Mouse (Mus musculus): Measurements from ENCODE around the gene Acads. TPM values are rescaled to one million over a fixed set of nuclear protein-coding genes. Genes with fewer than 3 reads are reported as not detected.
"Not testable (repeated sequence)": the region's sequence is repeated elsewhere in the genome, so short reads cannot be mapped to it uniquely, and the experiment has no call there.

Gene Acads
- total RNA-seq, 4 experiments from 2014 or later: 8.1 to 11.7 (median 9.2) TPM

DNA sequence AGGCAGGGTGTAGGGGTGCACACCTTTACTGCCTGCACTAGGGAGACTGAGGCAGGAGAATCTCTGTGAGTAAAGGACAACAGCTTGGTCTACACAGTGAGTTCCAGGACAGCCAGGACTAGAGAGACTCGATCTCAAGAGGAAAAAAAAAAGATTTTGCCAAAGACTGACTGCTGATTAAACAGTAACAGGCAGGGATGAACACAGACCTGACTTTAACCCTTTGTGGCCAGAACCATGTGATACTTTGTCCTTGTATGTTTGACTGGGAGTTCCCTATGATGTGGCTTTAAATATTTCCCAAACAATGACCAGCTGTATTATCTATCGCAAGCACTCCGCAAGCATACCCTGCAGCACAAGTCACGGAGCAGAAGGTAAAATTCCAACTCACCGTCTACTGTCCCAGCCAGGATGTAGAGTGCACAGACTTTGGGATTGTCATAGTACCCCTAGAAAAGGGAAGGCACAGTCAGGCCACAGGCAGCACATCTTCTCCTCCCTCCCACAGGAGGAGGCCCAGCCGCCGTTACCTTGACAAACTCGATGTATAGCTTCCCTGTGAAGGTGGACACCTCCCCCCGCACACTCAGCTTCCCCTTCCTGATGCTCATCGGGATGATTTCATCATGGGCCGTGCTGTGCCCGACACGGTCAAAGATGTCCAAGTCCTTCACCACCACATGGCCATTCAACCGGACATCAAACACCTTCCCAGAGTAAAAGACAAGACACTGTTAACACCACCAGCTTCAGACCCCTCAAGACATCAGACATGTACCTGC is 30.7 kb upstream of the Acads start:
- DNase-seq (ENCODE audit: low spot score in 2 of 2): no peak

DNA sequence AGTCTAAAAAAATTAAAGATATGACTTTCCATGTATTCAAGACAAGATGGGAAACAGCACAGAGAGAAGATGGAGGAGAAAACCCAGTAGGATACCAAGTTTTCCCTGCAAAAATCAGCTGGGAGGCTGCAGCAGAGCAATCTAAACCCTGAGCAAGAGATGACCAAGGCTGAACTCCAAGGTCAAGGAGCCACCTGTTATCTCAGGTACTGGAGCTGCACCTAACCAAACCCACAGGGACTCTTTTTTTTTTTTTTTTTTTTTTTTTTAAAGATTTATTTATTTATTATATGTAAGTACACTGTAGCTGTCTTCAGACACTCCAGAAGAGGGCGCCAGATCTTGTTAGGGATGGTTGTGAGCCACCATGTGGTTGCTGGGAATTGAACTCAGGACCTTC is 29.7 kb upstream of the Acads start:
- not testable (repeated sequence) for DNase-seq (ENCODE audit: low spot score in 2 of 2)

GRCm38 (mm10) chr5:115148378-115148777 is 29.2 kb upstream of the Acads start:
- DNase-seq (ENCODE audit: low spot score in 2 of 2): no peak

DNA sequence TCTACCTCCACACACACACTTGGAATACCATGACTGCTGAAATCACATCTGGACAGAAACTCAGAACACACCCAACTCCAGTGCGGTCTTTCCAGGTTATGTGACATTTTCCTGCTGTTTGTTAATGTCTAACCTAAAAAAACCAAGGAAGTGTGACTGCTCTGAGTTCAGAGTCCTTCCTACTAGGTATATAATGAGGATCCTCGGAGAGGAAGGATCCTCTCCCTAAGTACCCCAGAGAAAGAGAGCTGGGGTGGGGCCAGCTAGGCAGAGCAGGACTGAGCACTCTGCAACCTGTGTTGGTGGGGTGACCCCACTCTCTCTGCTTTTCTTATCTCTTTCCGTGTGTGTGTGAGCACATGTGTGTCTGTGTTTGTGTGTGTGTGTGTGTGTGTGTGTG is 28.2 kb upstream of the Acads start:
- DNase-seq (ENCODE audit: low spot score in 2 of 2): no peak

GRCm38 (mm10) chr5:115146747-115147130 is 27.6 kb upstream of the Acads start:
- no peak for DNase-seq (ENCODE audit: low spot score in 2 of 2)

DNA sequence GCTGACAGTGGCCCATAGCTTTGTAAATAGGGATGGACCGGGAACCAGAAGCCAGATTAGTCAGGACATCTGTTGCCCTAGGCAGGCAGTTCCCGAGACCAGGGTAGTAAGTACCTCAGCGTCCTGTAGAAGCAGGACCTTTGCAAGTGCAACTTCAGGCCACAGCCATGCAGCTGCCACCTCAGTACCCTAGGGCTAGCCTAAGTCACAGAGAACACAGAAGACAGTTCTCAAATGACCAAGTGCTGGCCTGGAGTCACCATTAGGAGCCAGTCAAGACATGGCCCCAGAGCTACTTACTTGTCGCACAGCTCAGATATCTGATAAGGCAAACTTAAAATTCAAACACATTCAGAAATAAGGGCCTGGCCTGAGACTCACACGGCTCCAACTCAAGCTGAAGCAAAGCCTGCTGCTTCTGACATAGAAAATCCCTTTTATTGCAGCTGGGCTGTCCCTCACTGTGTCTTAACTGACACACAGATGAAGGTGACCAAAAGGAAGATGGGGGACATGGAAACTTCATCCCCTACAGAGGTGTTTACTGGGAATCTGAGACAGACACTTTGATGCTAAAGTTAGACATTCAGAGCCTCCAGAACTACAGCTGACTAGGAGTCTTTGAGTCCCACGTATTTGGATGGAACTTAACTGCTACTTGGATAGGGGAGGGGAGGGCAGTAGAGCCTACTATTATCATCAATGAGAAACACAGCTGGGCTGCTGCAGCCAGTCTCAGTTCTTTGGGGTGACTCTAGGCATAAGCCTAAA is 27.0 kb upstream of the Acads start:
- no peak for DNase-seq (ENCODE audit: low spot score in 2 of 2)

GRCm38 (mm10) chr5:115145253-115145968 is 26.3 kb upstream of the Acads start:
- no peak for DNase-seq (ENCODE audit: low spot score in 2 of 2)

DNA sequence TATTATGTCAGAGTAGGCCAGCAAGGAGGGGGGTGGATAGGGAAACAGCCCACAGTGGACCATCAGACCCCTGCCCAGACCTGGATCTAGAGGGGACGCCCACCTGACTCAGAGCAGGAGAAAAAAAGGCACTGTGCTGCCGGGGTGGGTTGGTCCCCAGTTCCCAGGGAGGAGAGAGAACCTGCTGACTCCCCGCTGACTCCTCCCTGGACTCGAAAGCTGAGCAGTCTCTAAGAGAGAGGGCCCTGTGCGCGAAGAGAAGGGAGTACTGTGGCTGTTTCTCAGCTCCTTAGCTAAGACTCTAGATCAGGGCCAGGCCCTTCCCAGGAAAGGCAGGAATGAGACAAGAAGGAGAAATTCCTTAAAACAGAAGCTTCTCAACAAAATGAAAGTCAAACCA is 25.3 kb upstream of the Acads start:
- no peak for DNase-seq (ENCODE audit: low spot score in 2 of 2)

DNA sequence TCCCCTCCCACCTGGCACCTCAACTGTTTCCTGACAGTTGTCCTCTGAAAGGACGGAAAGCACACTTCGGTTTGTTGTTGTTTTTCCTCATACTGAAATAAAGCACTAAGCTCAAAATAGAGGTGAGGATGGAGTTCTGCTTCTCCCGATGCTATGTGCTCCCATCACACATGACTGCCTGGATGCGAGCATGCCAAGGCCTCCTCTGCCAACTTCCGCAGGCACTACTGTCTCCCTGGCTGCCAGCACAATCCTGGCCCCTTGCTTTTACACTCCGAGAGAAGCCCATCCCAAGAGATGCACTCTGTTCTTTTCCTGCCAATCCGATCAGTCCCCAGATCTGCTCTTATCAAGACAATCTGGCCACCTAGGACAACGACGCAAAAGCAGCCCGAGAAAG is 24.4 kb upstream of the Acads start:
- no peak for DNase-seq (ENCODE audit: low spot score in 2 of 2)

GRCm38 (mm10) chr5:115142166-115142697 is 23.1 kb upstream of the Acads start:
- no peak for DNase-seq (ENCODE audit: low spot score in 2 of 2)

- DNase-seq (ENCODE audit: low spot score in 2 of 2): no peak
Measured at GRCm38 (mm10) chr5:115140726-115141125, 21.6 kb upstream of the Acads start.

DNA sequence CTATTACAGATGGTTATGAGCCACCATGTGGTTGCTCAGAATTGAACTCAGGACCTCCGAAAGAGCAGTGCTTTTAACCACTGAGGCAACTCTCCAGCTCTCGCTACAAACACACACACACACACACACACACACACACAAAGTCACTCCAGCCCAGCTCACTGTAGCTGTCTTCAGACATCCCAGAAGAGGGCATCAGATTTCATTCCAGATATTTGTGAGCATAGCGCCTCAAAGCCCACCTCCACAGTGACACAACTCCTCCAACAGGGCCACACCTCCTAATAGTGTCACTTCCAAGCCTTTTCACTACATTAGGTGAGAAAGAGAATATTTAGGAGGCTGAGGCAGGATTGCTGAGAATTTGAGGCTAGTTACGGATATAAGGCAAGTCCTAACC is 20.0 kb upstream of the Acads start:
- DNase-seq (ENCODE audit: low spot score in 2 of 2): no peak

DNA sequence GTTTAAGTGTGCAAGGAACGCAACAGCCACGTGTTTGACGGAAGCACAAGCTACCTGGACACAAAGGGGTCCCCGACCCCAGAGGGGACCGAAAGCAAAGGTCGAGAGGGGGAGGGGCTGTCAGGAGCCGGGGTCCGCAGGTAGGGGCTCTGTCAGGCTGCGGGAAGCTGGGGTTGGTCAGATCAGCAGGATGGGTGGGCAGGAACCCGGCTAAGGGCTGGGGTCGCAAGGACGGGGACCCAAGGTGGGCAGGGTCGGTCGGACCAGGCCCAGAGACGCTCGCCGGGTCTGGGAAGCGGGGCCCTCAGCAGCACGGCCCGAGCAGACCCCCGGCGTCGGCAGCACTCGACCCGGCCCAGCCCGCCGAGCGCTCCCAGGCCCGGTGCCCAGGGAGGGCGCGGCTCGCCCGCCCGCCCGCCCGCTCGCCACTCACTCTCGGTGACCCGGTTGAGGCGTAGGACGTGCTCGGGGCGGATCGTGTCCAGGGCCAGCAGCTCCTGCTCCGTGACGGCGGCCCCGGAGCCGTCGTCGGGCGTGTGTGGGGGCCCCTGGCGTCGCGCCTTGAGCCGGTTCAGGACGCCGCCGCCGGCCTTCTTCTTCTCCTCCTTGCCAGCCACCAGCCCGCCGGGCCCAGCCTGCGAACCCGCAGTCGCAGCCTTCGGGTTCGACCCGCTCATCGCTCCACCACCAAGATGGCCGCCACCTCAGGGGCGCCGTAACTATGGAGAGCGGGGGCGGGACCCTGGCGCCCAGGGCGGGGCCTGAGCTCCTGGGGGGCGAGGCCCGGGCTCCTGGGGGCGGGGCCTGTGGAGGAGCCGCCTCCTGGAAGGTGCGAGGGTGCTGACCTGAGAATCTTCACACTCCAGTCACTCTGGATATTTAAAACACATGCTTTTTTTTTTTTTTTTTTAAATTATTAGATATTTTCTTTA is 15.4 kb upstream of the Acads start, which contains the start of gene Unc119b:
Gene Unc119b (minus strand): TSS at position 742 of the 932 bp plus-strand sequence.
- peak; percentile 76 to 78 for DNase-seq (ENCODE audit: low spot score in 2 of 2)

- DNase-seq (ENCODE audit: low spot score in 2 of 2): no peak
Measured at GRCm38 (mm10) chr5:115133358-115134066, 14.4 kb upstream of the Acads start.

GRCm38 (mm10) chr5:115132465-115132864 is 13.3 kb upstream of the Acads start:
- no peak for DNase-seq (ENCODE audit: low spot score in 2 of 2)

GRCm38 (mm10) chr5:115129328-115129727 is 10.2 kb upstream of the Acads start:
- no peak for DNase-seq (ENCODE audit: low spot score in 2 of 2)

DNA sequence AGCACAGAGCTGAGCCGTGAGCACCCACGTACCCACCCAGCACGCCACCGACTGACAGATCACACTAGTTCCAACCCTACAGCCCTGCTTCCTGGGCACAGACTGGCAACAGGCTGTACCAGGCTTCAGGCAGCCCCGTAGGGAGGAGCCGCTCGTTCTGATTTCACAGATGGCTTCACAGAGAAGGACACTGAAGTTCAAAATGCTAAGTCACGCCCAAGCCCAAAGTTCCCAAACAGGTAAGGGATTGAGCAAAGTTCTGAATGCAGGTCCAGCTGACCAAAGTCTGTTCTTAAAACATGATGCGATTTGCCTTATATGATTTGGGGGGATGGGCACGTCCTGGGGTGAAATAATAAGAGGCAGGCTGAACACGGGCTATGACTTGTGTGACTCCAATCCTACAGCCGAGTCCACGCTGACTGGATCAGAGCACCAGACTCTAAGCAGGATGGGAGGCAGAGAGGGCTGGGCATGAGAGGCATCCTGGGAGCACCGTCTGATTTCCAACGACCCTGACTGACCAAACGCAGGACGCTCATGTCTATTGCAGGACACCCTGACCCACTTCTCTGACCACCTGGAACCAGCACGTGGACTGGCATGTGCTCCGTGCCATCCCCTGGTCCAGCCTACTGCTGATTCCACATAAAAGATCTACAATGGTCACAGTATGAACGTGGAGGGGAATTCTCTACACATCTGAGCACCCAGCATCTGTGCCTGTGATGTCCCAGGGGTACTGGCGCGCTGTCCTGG is 8.5 kb upstream of the Acads start:
- no peak for DNase-seq (ENCODE audit: low spot score in 2 of 2)

DNA sequence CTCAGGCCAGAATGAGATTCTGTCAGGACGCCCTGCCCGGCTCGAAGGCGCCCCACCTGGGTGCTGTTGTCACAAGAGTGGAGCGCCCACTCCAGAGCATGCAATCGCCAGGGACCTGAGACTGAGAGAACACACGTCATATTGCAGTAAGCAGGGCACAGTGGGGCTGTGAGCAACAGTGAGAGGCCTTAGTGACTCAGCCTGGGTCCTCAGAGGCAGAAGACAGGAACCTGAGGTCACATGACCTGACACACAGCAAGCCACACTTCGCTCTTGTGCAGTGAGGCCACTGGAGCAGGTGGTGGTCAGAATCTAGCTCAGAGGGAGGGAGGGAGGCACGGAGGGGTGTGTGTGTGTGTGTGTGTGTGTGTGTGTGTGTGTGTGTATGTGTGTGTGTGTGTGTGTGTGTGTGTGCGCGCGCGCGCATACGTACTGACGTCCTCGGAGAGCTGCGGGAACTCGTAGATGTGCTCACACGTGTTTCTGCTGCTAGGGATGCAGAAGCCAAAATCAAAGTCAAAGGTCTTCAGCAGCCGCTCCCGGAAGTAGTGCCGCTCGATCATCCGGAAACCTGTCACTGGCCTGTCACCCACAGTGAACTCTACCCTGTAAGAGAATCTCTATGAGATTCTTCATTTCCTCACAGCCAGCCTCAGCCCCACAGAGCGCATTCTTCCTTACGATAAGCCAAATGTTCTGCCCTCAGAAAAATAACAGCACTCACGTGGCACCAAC is 7.6 kb upstream of the Acads start:
- no peak for DNase-seq (ENCODE audit: low spot score in 2 of 2)

All from layer of hippocampus, adult 8-10 months (tissue).